Mouse (Mus musculus): ENCODE measurements at regions not wholly inside any gene's neighbourhood (a gene's known extent, or its start where the extent isn't known, plus 50 kb on each side); places are given as distances from the start of the nearest gene placed in this dataset.

- TF ChIP-seq CTCF (IDR thresholded peaks at IDR 0.05; ENCODE audit: extremely low read depth, insufficient read depth, insufficient read length, insufficient replicate concordance) = no peak
- TF ChIP-seq POLR2A (IDR thresholded peaks at IDR 0.05; ENCODE audit: low read depth, low read length) = no peak
Measured at GRCm38 (mm10) chr16:5368897-5369558, 113.2 kb upstream of the Eef2kmt start.

All from spleen, adult 2 months (tissue).